Mouse (Mus musculus): ENCODE data around the gene Dnajc4. TPM values are rescaled to one million over a fixed set of nuclear protein-coding genes. Genes with fewer than 3 reads are reported as not detected.

Gene Dnajc4
- polyA plus RNA-seq, 1 experiment from 2014 or later, result 12.7 TPM

- H3K4me2 ChIP-seq, result no peak overlapping the region
- no peak for ATAC-seq
- no peak overlapping the region for H3K4me3 ChIP-seq
- no peaks in the 10 kb centered on the region for H3K9me3 ChIP-seq (replicated peaks)
- no peak overlapping the region for H3K9ac ChIP-seq
- peaks cover 32% of the 10 kb centered on the region for H3K27me3 ChIP-seq (replicated peaks)
- WGBS (ENCODE audit: insufficient replicate concordance), result 78% methylated on average over 20 of the region's 20 CpGs
- peaks cover under 1% of the 10 kb centered on the region; the same call in 1 of the 2 replicates for H3K36me3 ChIP-seq
- H3K4me1 ChIP-seq, result peaks cover 30% of the 10 kb centered on the region
- no peak overlapping the region for H3K27ac ChIP-seq
Observed at GRCm38 (mm10) chr19:6939106-6940002, 53.0 kb downstream of the Dnajc4 start.

Other genes starting within 250 kb of the Dnajc4 start
- 8.5 and 8.7 TPM in 2 replicates for gene Rps6ka4, start 151.9 kb downstream of the Dnajc4 start, polyA plus RNA-seq (2016; fragmentation: Nextera tagmentation; extraction: Ambion mirVana)
- gene Ccdc88b, start 134.4 kb downstream of the Dnajc4 start, polyA plus RNA-seq (2016; fragmentation: Nextera tagmentation; extraction: Ambion mirVana), result 2.8 and 3.3 TPM in 2 replicates
- 115 TPM in 2 replicates for gene Trmt112, start 82.9 kb downstream of the Dnajc4 start, polyA plus RNA-seq (2016; fragmentation: Nextera tagmentation; extraction: Ambion mirVana)
- gene Prdx5, start 82.5 kb downstream of the Dnajc4 start, polyA plus RNA-seq (2016; fragmentation: Nextera tagmentation; extraction: Ambion mirVana), result 94.2 and 101 TPM in 2 replicates
- 6.5 and 6.8 TPM in 2 replicates for gene Esrra, start 70.8 kb downstream of the Dnajc4 start, polyA plus RNA-seq (2016; fragmentation: Nextera tagmentation; extraction: Ambion mirVana)
- gene Catsperz, start 67.2 kb downstream of the Dnajc4 start, polyA plus RNA-seq (2016; fragmentation: Nextera tagmentation; extraction: Ambion mirVana), result 0.80 and 0.93 TPM in 2 replicates
- gene Kcnk4, start 58.1 kb downstream of the Dnajc4 start, polyA plus RNA-seq (2016; fragmentation: Nextera tagmentation; extraction: Ambion mirVana), result 0.05 TPM in 1 of 2 replicates, not detected in the other
- gene Bad, start 50.7 kb downstream of the Dnajc4 start, polyA plus RNA-seq (2016; fragmentation: Nextera tagmentation; extraction: Ambion mirVana), result 36.4 and 37.6 TPM in 2 replicates
- gene Gpr137, start 50.1 kb downstream of the Dnajc4 start, polyA plus RNA-seq (2016; fragmentation: Nextera tagmentation; extraction: Ambion mirVana), result 8.8 and 9.9 TPM in 2 replicates
- gene Ppp1r14b, start 17.6 kb downstream of the Dnajc4 start, polyA plus RNA-seq (2016; fragmentation: Nextera tagmentation; extraction: Ambion mirVana), result 153 and 155 TPM in 2 replicates
- 13.6 and 14.4 TPM in 2 replicates for gene Plcb3, start 16.1 kb downstream of the Dnajc4 start, polyA plus RNA-seq (2016; fragmentation: Nextera tagmentation; extraction: Ambion mirVana)
- gene Fkbp2, start 12.1 kb downstream of the Dnajc4 start, polyA plus RNA-seq (2016; fragmentation: Nextera tagmentation; extraction: Ambion mirVana), result 91.7 and 92.0 TPM in 2 replicates
- 23.2 and 23.3 TPM in 2 replicates for gene Vegfb, start 4.9 kb downstream of the Dnajc4 start, polyA plus RNA-seq (2016; fragmentation: Nextera tagmentation; extraction: Ambion mirVana)
- 10.0 and 11.9 TPM in 2 replicates for gene Nudt22, start 3.5 kb upstream of the Dnajc4 start, polyA plus RNA-seq (2016; fragmentation: Nextera tagmentation; extraction: Ambion mirVana)
- gene Trpt1, start 3.6 kb upstream of the Dnajc4 start, polyA plus RNA-seq (2016; fragmentation: Nextera tagmentation; extraction: Ambion mirVana), result 2.2 and 2.5 TPM in 2 replicates
- 135 and 147 TPM in 2 replicates for gene Fermt3, start 26.9 kb upstream of the Dnajc4 start, polyA plus RNA-seq (2016; fragmentation: Nextera tagmentation; extraction: Ambion mirVana)
- gene Stip1, start 47.4 kb upstream of the Dnajc4 start, polyA plus RNA-seq (2016; fragmentation: Nextera tagmentation; extraction: Ambion mirVana), result 218 and 230 TPM in 2 replicates
- 6.4 and 7.6 TPM in 2 replicates for gene Macrod1, start 64.2 kb upstream of the Dnajc4 start, polyA plus RNA-seq (2016; fragmentation: Nextera tagmentation; extraction: Ambion mirVana)
- gene Flrt1, start 113.2 kb upstream of the Dnajc4 start, polyA plus RNA-seq (2016; fragmentation: Nextera tagmentation; extraction: Ambion mirVana), result 0.23 TPM in 2 replicates
- gene Otub1, start 213.7 kb upstream of the Dnajc4 start, polyA plus RNA-seq (2016; fragmentation: Nextera tagmentation; extraction: Ambion mirVana), result 85.0 and 85.2 TPM in 2 replicates
- gene Cox8a, start 225.0 kb upstream of the Dnajc4 start, polyA plus RNA-seq (2016; fragmentation: Nextera tagmentation; extraction: Ambion mirVana), result 915 and 936 TPM in 2 replicates
- gene Naa40, start 248.6 kb upstream of the Dnajc4 start, polyA plus RNA-seq (2016; fragmentation: Nextera tagmentation; extraction: Ambion mirVana), result 42.0 and 44.8 TPM in 2 replicates

Data from liver, embryonic 12.5 days (tissue).